Mouse (Mus musculus): ENCODE data around the gene Ilf3.

DNA sequence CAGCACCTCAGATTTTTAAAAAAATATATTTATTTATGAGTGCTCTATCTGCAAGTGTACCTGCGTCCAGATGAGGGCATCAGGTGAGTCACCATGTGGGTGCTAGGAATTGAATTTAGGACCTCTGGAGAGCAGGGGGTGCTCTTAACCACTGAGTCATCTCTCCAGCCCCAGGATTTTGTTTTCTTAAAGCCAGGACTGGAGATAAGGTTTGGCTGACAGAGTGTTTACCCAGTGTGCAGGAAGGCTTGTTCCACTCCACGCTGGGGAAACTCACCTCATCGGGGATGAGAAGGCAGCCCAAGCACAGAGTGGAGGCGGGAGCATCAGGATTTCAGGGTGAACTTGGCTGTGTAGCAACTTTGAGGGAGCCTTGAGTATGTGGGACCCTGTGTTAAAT lies 27.3 kb upstream of the Ilf3 start:
- TF ChIP-seq CTCF (IDR thresholded peaks at IDR 0.05; ENCODE audit: control insufficient read depth, insufficient read depth, low read length) (no peak), POLR2A (IDR thresholded peaks at IDR 0.05; ENCODE audit: borderline replicate concordance, control insufficient read depth, low read depth, low read length) (no peak)
